Mouse (Mus musculus) spleen, adult 2 months (tissue): Measurements from ENCODE around the gene Abr.

Source experiments
- CTCF ChIP-seq: fragments of 200-500 bp; IDR thresholded peaks from 2 replicates; pipeline ENCODE4 v1.5.1; 2011; ENCODE audit warnings: mild to moderate bottlenecking, inconsistent platforms; ENCODE audit not compliant: insufficient read depth, insufficient read length, insufficient replicate concordance; ENCODE audit errors: extremely low read depth
- POLR2A ChIP-seq: fragments of 200-500 bp; IDR thresholded peaks from 2 replicates; pipeline ENCODE4 v1.6.1; 2011; ENCODE audit warnings: low read depth, low read length, inconsistent platforms

- no peak for TF ChIP-seq CTCF
- no peak for TF ChIP-seq POLR2A
Measured at GRCm38 (mm10) chr11:76507302-76508124, 114.6 kb downstream of the Abr start.
